Mouse (Mus musculus): Measurements from ENCODE around the gene Plod1.

Plod1 gene

DNA sequence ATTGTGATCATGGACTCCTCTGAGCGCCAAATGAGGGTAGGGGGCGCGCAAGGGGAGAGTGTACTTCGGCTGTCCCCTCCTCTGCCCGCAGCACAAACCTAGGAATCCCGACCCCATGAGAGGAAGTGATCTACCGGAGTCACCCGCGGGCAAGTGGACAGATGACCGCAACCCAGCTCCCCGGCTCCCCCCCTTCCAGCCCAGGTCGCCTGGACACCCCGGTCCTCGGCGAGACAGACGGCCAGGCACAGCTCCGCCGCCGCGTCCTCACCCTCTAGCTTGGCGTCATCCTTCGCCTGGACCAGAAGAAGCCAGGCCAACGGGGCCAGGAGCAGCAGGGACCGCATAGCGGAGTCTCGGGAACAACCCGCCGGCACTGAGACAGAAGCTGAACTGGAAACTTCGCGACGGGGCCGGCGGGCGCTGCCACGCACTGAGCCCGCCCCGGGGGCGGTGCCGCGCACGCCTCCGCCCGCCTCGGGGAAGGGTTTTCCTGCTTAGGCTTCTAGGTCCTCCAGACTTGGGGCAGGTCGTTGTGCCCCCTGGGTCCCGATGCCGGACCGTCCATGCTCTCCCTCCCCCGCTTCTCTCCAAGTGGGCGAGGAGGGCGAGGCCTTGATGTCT lies at the start of gene Plod1:
TSS of gene Plod1 (minus strand) at position 437 of the 624 bp plus-strand sequence.
- peak; percentile 52 for DNase-seq (ENCODE audit: low read depth, low spot score)

DNA sequence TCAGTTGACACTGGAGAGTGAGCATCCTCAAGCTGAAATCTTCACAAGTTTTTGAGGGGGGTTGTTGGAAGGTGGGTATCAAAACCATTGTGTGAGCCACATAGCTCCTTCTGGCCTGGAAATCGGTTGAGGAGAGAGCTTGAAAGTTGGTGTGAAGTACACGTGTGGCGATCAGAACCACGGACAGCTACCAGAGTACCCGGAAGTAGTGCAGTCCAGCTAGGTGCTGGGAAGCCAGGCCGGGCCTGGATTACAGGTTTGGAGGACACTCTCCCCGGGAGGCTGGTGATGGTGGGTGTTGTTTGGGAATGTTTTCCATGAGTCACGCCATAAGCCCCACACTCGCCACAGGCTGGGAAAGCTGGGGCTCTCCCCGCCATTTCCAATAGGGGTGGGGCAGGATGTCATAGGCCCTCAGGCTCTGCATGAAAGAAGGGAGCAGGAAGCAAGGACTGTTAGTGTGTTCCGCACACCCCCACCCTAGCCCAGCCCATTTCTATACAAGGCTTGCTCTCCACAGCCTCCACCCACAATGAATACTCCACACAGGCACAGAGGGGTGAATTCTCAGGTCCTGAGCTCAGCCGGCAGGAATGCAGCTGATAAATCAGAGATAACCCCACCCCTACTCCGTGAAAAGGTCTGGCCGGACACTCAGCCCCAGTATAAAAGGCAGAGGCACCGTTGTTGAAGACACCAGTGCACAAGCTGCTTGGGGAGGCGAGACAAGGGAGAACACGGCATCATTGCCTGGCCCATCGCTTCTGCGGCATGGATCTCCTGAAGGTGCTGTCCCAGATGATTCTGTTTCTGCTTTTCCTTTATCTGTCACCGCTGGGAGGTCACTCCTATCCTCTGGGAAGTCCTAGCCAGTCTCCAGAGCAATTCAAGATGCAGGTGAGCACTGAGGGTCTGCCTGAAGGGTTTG lies 48.9 kb upstream of the Plod1 start, which contains the start of gene Nppb:
TSS of gene Nppb (plus strand) at position 584 of the 928 bp plus-strand sequence.
- DNase-seq (ENCODE audit: low read depth, low spot score): peak; percentile 44

DNA sequence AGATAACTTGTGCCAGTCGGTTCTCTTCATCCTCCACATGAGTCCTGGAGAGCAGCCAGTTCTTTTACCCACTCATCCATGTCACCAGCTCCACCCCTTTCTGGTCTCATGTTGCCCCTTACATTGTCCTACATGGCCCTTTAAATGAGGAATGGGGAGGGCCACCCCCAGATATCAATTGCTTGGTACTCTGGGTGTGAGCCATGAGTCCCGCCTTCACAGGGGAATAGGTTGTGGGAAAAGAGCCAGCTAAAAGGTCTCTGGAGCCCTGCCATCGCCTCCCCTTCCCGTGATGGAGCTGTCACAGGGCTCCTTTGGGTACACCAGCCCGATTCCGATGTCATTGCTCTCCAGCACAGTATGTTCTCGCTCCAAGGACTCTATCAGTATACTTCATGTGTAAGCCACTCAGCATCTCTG lies 42.9 kb upstream of the Plod1 start:
- DNase-seq (ENCODE audit: low read depth, low spot score): no peak

DNA sequence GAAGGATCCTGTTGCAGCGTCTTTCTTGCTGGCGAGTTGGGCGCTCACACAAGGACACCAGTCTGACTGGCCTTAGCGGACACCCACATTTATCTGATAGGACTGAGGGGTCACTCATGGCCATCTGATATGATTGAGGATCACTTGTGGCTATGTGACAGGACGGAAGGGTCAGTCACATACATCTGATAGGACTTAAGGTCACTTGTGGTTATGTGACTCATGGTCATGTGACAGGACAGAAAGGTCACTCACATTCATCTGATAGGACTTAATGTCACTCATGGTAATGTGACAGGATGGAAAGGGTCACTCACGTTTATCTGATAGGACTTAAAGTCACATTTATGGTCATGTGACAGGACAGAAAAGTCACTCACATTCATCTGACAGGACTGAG lies 41.8 kb upstream of the Plod1 start:
- DNase-seq (ENCODE audit: low read depth, low spot score): no peak

DNA sequence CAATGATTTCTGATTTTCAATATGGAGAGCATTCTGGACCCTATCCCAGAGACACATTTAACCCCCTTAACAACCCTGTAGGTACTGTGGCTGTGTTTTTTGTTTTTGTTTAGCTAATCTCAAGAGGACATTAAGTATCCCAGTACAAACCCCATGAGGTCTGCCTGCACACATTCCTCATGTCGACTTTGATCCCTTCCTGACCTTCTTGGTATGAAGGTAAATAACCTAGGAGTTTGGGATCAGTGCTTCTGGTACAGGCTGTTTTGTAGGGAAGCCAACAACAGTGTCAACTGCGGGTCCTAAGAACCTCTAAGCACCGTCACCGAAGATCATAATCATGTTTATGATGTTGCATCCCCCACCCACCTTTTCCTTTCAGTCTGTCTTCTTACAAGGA lies 41.2 kb upstream of the Plod1 start:
- DNase-seq (ENCODE audit: low read depth, low spot score): no peak

DNA sequence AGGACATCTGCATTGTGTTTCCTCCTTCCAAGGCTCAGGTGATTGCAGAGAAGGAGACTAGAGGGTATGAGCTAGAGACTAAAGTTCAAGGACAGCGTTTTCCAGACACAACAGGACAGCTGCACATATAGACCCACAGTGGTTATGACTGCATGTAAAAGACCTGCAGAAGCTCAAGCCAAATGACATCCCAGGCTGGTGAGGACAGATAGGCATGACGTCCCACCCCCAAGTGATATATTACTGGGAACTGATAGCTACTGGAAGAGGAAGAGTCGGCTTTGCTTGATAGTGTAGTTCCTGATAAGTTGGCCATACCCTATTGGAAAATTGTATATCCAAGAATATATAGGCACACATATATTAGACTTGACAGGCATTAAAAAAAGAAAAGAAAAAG lies 39.7 kb upstream of the Plod1 start:
- DNase-seq (ENCODE audit: low read depth, low spot score): no peak

DNA sequence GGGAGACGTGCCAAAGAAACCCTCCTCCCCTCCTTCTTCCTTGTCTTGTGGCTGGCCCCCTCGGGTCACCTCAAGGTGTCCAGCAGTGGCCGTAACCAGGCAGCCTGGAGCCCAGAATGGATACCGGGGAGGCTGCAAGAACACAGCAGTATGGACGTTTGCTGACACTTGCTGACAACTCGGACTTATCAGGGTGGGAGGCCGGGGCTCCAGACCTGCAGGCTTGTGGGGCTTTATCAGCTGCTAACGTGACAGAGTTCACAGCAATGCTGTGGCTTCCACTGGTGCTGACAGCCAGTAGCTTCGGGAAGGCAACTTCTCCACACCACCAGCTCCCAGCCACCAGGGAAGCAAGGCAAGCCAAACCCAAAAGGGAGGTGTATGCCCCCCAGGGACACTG lies 32.8 kb upstream of the Plod1 start:
- DNase-seq (ENCODE audit: low read depth, low spot score): no peak

DNA sequence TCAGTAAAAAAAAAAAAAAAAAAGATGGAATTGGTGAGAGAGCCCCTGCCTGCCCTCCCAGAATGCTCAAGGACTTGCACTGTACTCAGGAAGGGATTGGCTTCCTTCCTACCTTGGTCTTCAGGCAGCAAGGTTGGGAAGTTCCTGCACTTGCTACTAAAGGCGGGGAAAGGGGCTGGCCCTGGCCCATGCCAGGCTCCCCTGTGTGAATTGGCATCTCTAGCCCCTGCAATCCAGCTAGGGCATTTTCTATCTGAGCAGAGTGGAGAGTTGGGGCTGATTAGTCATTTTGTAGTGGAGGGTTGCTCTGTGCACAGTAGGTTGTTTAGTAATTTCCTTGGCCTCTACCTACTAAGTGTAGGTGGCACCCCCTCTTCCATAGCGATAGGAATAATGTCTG lies 32.2 kb upstream of the Plod1 start:
- no peak for DNase-seq (ENCODE audit: low read depth, low spot score)

DNA sequence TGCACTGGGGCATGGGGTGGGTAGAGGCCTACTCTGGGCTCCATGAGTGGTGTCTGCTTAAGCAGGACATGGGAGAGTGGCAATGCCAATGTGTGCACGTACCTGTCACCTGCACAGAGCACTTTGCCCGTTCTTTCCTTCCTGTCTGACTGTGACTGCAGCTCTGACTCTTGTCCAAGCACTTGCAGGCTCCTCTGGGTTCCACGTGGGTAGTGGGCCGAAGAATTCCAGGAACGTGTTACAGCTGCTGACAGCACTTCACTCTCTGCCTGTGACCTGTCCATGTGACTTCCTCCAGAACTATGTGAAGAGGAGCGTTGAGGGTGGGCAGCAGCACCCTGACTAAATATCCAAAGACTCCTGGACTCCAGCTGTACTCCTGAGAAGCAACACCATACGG lies 29.1 kb upstream of the Plod1 start:
- no peak for DNase-seq (ENCODE audit: low read depth, low spot score)

DNA sequence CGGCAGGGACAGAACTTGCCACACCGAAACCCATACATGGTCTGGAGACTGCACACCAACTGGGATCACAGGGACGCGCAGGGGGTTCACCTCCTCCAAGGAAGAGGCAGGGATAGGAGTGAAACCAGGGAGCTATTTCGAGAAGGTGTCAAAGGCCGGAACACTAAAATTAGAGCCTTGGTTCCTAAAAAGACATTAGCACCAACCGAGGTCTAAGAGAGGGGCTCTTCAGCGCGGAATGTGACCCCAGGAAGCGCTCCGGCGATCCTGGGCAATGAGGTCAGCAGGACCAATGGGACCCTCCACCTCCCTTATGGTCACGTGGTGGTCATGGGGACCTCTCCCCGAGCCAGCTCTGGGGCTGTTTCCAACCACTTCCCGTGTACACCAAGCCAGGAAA lies 27.1 kb upstream of the Plod1 start:
- DNase-seq (ENCODE audit: low read depth, low spot score): no peak

DNA sequence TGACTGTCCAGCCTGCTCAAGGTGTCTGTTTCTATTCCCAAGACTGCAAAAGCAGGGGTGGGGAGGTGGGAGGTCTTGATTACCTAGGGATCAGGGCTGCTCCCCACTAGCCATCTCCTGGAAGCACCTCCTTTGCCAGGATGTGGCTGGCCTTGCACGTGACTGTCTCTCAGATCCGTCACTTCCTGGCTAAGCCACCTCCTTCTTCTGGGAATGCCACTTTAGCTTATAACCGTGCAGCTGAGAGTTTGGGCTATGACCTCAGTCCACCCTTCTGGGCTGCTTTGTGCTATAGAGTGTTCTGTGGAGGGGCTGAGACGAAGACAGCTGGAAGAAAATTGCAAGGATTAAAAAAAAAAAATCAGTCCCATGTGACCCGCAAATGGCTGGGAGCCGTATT lies 26.2 kb upstream of the Plod1 start:
- DNase-seq (ENCODE audit: low read depth, low spot score): no peak

DNA sequence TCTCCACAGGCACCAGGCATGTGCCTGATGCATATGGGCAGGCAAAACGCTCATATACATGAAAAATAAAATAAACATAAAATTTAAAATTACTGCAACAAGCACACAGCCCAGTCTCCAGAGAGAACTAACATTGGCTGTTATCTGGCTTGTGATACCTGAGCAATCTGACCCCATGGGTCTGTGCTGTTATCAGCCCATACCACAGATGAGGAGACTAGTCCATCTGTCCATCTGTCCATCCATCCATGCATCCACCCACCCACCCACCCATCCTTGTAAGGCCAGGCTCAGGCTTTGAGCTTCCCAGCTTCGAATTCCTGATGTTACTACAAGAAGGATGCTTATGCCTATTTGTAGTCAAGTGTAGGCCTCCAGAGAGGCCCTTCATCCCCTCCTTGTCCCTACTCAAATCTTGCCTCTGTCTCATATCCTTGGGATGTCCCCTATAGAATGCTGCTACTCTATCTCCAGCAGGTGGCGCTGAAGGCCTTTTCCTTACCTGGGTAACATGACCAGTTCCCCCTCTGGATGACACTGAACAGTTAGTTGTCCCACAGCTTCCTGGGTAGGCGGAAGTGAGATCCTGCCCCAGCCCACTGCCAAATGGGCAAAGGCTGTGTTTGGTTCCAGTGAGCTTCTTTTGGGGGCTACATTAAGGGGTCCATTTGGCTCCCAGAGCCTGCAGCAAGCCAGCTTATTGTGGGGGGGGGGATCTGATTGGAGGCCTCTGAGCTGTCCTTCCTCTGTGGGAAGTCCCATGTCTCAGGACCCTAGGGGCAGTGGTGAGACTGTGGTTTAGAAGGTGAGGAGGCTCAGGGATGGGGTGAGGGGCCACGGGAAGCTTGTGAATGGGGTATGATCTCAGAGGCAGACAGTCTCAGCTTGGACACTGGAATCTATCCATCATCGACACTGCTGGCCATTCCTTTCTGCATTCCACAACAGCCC lies 23.6 kb upstream of the Plod1 start:
- peak; percentile 72 for DNase-seq (ENCODE audit: low read depth, low spot score)

DNA sequence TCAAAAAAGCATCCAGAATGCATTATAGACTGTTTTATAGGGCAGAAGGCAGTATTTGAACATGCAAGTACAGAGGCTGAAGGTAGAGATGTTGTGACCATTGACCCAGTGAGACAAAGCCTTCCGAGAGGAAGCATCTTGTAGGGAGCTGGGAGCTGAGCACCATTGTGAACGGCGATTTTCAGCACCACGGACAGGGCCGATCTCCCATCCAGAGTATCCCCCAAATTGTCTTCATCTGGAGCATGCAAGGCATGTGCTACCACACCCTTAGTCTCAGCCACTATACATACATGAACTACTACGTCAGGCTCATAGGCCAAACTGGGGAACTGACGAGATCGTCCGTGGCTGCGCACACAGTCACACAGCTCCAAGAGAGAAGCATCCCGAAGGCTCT lies 20.6 kb upstream of the Plod1 start:
- peak; percentile 32 for DNase-seq (ENCODE audit: low read depth, low spot score)

DNA sequence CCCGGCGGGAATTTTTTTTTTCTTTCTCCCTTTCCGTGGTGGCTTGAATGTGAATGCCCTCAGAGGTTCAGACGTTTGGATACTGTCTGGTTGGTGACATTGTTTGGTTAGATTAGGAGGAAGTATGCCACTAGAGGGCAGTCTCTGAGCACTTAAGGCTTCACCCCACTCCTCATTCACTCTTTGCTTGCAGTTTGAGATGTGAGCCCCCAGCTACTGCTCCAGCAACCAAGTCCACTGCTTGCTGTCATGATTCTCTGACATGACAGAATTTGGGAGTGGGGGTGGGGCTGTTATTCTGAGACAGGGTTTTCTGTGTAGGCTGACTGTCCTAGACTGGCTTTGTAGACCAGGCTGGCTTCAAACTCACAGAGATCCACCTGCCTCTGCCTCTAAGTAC lies 17.0 kb upstream of the Plod1 start:
- DNase-seq (ENCODE audit: low read depth, low spot score): peak; percentile 27

DNA sequence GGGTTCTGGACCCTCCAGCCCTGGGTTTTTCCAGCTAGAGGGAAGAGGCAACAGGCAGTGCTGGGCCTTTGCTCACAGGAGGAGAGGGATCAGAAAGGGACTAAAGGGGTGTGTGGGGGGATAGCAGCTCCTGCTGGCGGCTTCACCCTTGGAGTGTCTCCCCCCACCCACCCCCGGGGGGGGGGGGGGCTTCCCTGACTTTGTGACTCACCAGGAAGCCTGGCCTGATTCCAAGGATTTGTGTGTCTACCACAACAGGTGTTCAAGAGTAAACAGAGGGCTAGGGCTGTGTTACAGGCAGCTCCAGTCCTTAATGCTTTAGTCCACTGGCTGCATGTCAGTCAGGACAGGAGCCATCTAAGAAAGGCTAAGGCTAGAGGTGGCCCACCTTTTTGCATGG lies 10.9 kb upstream of the Plod1 start:
- DNase-seq (ENCODE audit: low read depth, low spot score): no peak

DNA sequence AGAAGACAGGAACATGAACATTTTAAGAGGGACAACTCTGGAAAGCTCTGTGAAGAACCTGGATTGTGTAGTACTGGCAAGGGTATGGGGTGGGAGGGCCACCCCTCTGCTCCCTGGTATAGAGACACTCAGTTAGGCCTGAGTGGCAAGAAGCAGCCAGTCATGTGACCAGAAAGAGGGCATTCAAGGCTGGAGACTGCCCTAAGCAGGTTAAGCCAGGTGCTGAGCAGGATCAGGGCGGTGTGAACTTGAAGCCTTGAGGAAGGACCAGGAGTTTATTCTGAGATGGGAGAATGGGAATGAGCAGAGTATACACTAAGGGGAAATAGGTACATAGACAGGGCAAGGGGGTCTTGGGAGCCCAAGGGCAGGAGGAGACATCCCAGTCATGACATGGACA lies 6.4 kb upstream of the Plod1 start:
- no peak for DNase-seq (ENCODE audit: low read depth, low spot score)

DNA sequence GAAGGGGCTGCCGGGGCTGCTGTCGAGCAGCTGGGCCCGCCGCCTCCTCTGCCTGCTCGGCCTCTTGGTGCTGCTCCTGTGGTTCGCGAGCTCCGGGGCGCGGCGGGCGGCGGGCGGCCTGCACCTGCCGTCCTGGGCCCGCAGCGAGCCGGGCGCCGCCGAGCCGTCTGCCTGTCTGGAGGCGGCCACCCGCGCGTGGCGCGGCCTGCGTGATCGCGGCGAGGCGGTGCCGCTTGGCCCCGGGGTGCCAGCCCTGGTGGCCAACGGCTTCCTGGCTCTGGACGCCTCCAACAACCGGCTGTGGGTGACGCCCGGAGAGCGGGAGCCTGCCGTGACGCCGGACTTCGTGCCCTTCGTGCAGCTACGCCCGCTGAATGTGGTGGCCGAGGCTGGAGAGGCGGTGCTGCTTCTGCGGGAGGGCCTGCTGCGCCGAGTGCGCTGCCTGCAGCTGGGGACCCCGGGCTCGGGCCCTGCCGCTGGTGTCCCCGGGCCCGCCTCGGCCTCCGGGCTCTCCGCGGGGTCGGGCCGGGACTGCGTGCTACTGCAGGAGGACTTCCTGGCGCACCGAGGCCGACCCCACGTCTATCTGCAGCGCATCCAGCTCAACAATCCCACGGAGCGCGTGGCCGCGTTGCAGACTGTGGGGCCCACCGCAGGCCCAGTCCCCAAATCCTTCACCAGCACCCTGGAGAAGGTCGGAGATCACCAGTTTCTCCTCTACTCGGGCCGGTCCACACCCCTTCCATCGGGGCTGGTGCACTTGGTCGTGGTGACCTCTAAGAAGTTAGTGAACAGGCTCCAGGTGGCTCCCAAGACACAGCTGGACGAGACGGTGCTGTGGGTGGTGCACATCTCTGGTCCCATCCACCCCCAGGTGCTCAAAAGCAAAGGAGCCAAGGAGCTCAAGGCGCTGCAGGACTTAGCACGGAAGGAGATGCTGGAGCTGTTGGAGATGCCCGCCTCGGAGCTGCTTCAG lies 4.8 kb upstream of the Plod1 start:
- DNase-seq (ENCODE audit: low read depth, low spot score): no peak

DNA sequence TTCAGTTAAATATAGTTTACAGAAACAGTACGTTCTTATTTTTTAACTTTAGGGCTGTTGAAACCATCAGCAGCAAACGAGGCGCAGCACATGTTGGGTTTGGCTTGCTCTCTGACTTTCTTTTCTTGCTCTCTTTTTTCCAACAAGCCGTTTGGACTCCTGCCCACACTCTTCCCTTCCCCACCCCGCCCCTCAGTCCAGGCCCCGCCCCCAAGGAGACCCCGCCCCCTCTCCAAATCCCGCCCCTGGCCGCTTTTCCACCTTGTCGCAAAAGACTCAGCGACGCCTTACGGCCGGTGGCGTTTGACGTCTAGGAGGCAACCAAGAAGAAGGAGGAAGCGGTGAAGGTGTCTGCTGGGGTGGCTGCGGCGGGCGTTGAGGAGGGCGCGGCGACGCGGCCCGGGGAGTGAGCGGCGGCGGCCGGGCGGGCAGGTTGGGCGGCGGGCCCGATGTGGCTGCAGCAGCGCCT lies 4.0 kb upstream of the Plod1 start, which contains the start of gene 2510039O18Rik:
TSS of gene 2510039O18Rik (plus strand) at position 320 of the 469 bp plus-strand sequence.
- peak; percentile 83 for DNase-seq (ENCODE audit: low read depth, low spot score)

DNA sequence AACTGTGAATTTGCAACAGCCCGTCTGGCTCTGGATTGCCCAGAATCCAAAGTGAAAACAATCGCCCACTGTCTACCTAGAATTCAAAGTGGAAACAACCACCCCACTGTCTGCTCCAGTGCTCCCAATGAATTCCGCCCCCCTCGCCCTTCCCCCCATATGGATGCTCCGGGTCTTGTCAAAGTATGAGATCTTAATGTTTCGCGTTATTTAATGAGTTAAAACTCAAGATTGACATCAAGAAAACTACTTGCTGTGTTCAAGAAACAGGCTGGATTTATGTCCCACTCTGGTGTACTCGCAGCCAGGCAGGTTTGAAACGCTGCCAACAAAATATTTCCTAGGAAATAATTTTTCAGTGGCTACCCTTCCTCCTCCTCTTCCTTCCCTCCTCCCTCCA lies 3.5 kb upstream of the Plod1 start:
- no peak for DNase-seq (ENCODE audit: low read depth, low spot score)
